Mouse (Mus musculus) midbrain, embryonic 12.5 days (tissue): Measurements from ENCODE around the gene Izumo1r. TPM values are rescaled to one million over a fixed set of nuclear protein-coding genes. Genes with fewer than 3 reads are reported as not detected.
"Not testable (repeated sequence)": the region's sequence is repeated elsewhere in the genome, so short reads cannot be mapped to it uniquely, and the experiment has no call there.

ENCODE experiments used
- ATAC-seq: fragments of 200-750 bp; cut with Nextera tagmentation; 2 replicates; pipeline ENCODE4 v1.8.0; 2017; ENCODE audit warnings: low read depth, moderate TSS enrichment, moderate library complexity; ENCODE audit not compliant: low FRiP score
- H3K27ac ChIP-seq: fragments of 300-500 bp; sonication (generic); replicated peaks from 2 replicates; pipeline ENCODE4 v1.5.1; 2016; ENCODE audit warnings: mild to moderate bottlenecking
- H3K27me3 ChIP-seq: fragments of 300-500 bp; sonication (generic); 2 replicates; pipeline ENCODE4 v1.6.1; 2016; ENCODE audit warnings: mild to moderate bottlenecking
- H3K36me3 ChIP-seq: fragments of 300-500 bp; sonication (generic); 2 replicates; pipeline ENCODE4 v1.6.1; 2016
- H3K4me1 ChIP-seq: fragments of 300-500 bp; sonication (generic); 2 replicates; pipeline ENCODE4 v1.6.1; 2016
- H3K4me2 ChIP-seq: fragments of 300-500 bp; sonication (generic); replicated peaks from 2 replicates; pipeline ENCODE4 v1.6.1; 2016; ENCODE audit warnings: mild to moderate bottlenecking, moderate library complexity
- H3K4me3 ChIP-seq: fragments of 300-500 bp; sonication (generic); 2 replicates; pipeline ENCODE4 v1.5.1; 2016; ENCODE audit warnings: mild to moderate bottlenecking
- H3K9ac ChIP-seq: fragments of 300-500 bp; sonication (generic); replicated peaks from 2 replicates; pipeline ENCODE4 v1.6.1; 2016; ENCODE audit warnings: mild to moderate bottlenecking, moderate library complexity
- H3K9me3 ChIP-seq: fragments of 300-500 bp; sonication (generic); 2 replicates; pipeline ENCODE4 v1.6.1; 2016; ENCODE audit warnings: mild to moderate bottlenecking
- WGBS: fragments of 180-500 bp; shearing (Covaris S2); methylation state at CpG from one replicate; pipeline ENCODE4 v1.1.7; 2016; 5-methylcytosine and 5-hydroxymethylcytosine counted together
- polyA plus RNA-seq: library from polyadenylated mRNA; unstranded; fragments of >200 nt; fragmentation: Nextera tagmentation; extraction: Ambion mirVana; gene quantifications from 2 replicates; pipeline ENCODE4 v1.2.1, GENCODE M21; 2016

Izumo1r gene
- polyA plus RNA-seq, 1 experiment from 2014 or later, result not detected

GRCm38 (mm10) chr9:14884641-14885040 lies 19.1 kb downstream of the Izumo1r start:
- no peaks in the 10 kb centered on the region for H3K36me3 ChIP-seq
- H3K4me1 ChIP-seq, result no peaks in the 10 kb centered on the region
- ATAC-seq, result no peak
- no peaks in the 10 kb centered on the region for H3K9me3 ChIP-seq
- no peak overlapping the region for H3K4me2 ChIP-seq
- no peaks in the 10 kb centered on the region for H3K27me3 ChIP-seq
- no peak overlapping the region for H3K27ac ChIP-seq
- H3K4me3 ChIP-seq, result no peak overlapping the region
- H3K9ac ChIP-seq, result no peak overlapping the region
- 85% methylated on average over 4 of the region's 4 CpGs for WGBS

DNA sequence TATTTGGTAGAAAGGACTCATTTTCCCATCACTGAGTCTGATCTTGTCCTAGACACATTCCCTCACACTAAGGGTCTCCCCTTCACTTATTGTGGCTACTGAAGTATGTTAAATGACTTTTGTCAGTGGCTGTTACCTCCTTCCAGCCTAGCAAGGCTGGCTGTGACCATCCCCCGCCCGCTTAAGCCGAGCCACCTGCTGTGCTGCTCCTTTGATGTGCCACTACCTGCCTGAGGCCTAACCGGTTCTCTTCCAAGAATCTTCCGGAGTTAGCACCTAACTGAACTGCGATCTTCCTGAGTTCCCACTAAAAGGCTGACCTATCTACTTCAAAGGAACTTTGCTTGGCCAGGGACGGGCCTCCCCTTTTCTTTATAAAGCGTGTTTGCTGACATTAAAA lies 27.2 kb downstream of the Izumo1r start:
- 21% methylated on average over 8 of the region's 8 CpGs for WGBS
- not testable (repeated sequence) for H3K4me2 ChIP-seq, H3K9ac ChIP-seq, H3K27me3 ChIP-seq, ATAC-seq, H3K9me3 ChIP-seq, H3K36me3 ChIP-seq, H3K4me3 ChIP-seq, H3K27ac ChIP-seq
- H3K4me1 ChIP-seq, result peaks cover 13% of the 10 kb centered on the region

- Histone ChIP-seq H3K27ac (no peak overlapping the region), H3K9ac (no peak overlapping the region), H3K4me1 (peaks cover 13% of the 10 kb centered on the region), H3K36me3 (no peaks in the 10 kb centered on the region), H3K27me3 (no peaks in the 10 kb centered on the region), H3K4me3 (no peak overlapping the region), H3K9me3 (no peaks in the 10 kb centered on the region), H3K4me2 (no peak overlapping the region)
- no peak for ATAC-seq
- 72% methylated on average over 5 of the region's 5 CpGs for WGBS
Observed at GRCm38 (mm10) chr9:14875743-14876507, 27.8 kb downstream of the Izumo1r start.

DNA sequence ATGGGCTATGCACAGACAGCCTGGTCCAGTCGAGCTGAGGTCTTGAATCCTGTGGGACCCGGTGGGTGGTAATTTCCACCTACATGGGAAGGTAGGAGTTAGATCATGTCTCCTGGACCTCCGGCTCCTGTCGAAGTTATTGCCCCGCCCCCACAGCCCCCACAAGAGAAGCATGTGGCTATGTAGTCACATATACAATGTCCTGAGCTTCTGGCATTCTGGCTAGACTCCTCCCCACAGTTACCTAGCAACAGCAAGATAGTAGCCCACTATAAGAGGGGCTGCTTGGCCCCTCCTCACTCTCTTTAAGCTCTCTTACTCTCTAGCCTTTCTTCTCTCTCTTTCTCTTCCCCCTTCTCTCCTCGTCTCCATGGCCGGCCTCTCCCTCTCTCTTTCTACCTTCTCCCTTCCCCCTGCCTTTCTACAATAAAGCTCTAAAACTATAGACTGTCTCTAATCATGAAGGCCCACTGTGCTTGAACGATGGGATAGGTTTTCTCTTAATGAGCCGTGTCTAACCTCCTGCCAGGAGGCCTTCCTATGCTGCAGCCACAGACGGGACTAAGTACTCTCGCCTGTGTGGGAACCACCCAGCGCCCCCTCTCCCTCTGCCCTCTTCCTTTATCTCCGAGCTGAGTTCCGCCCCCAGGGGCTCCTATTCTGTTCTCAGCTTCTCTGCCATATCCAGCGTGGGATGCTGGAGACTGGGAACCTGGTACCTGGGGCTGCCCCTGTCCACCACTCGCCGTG lies 31.4 kb downstream of the Izumo1r start:
- H3K4me2 ChIP-seq, result peak overlapping the region; percentile 14
- H3K27ac ChIP-seq, result peak overlapping the region; percentile 50
- H3K27me3 ChIP-seq, result no peaks in the 10 kb centered on the region
- 26% methylated on average over 17 of the region's 17 CpGs for WGBS
- H3K9me3 ChIP-seq, result no peaks in the 10 kb centered on the region
- H3K4me3 ChIP-seq, result no peak overlapping the region
- peak; percentile 90 for ATAC-seq
- H3K4me1 ChIP-seq, result peaks cover 13% of the 10 kb centered on the region
- H3K9ac ChIP-seq, result no peak overlapping the region
- H3K36me3 ChIP-seq, result no peaks in the 10 kb centered on the region

GRCm38 (mm10) chr9:14871536-14871935 lies 32.2 kb downstream of the Izumo1r start:
- ATAC-seq, result no peak
- 62% methylated on average over 3 of the region's 3 CpGs for WGBS
- no peaks in the 10 kb centered on the region for H3K9me3 ChIP-seq
- no peak overlapping the region for H3K9ac ChIP-seq
- peaks cover 13% of the 10 kb centered on the region for H3K4me1 ChIP-seq
- H3K4me2 ChIP-seq, result no peak overlapping the region
- no peaks in the 10 kb centered on the region for H3K27me3 ChIP-seq
- 0 out of 2 replicates have a peak overlapping the region, but pooled peaks have one; percentile 50 for H3K27ac ChIP-seq
- H3K4me3 ChIP-seq, result no peak overlapping the region
- no peaks in the 10 kb centered on the region for H3K36me3 ChIP-seq

DNA sequence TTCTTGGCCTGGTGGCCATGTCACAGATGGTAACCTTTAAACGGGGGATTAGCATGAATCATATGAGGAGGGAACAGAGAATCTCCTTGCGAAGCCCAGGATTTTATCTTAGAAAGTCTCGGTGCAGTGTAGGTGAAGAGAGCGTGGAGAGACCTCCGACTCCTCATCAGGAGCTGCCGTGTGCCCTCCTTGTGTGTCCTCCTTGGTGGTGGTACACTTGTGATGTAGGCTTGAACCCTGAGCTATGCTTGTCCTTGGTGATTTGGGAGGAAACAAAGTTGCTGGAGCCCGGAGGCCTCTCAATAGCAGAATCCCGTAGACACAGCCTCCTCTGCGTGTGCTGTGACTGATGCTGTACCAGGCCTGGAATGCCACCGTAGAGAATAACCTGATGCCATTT lies 32.9 kb downstream of the Izumo1r start:
- H3K27ac ChIP-seq, result no peak overlapping the region
- ATAC-seq, result no peak
- H3K4me2 ChIP-seq, result no peak overlapping the region
- no peaks in the 10 kb centered on the region for H3K27me3 ChIP-seq
- no peaks in the 10 kb centered on the region for H3K36me3 ChIP-seq
- H3K9ac ChIP-seq, result no peak overlapping the region
- no peak overlapping the region for H3K4me3 ChIP-seq
- H3K4me1 ChIP-seq, result peaks cover 13% of the 10 kb centered on the region
- WGBS, result 92% methylated on average over 10 of the region's 10 CpGs
- H3K9me3 ChIP-seq, result no peaks in the 10 kb centered on the region

GRCm38 (mm10) chr9:14870377-14870776 lies 33.4 kb downstream of the Izumo1r start:
- no peak for ATAC-seq
- H3K4me2 ChIP-seq, result no peak overlapping the region
- 88% methylated on average over 2 of the region's 2 CpGs for WGBS
- no peaks in the 10 kb centered on the region for H3K36me3 ChIP-seq
- H3K27ac ChIP-seq, result no peak overlapping the region
- peaks cover 13% of the 10 kb centered on the region for H3K4me1 ChIP-seq
- H3K9me3 ChIP-seq, result no peaks in the 10 kb centered on the region
- no peak overlapping the region for H3K9ac ChIP-seq
- no peak overlapping the region for H3K4me3 ChIP-seq
- no peaks in the 10 kb centered on the region for H3K27me3 ChIP-seq

DNA sequence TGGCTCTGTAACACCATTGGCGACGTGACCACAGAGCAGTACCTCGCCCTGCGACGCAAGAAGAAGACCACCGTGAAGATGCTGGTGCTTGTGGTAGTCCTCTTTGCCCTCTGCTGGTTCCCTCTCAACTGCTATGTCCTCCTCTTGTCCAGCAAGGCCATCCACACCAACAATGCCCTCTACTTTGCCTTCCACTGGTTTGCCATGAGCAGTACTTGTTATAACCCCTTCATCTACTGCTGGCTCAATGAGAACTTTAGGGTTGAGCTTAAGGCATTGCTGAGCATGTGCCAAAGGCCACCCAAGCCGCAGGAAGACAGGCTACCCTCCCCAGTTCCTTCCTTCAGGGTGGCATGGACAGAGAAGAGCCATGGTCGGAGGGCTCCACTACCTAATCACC lies 35.4 kb downstream of the Izumo1r start:
- peaks cover 4% of the 10 kb centered on the region; the same call in 1 of the 2 replicates for H3K27me3 ChIP-seq
- H3K9ac ChIP-seq, result no peak overlapping the region
- H3K9me3 ChIP-seq, result no peaks in the 10 kb centered on the region
- no peak overlapping the region for H3K27ac ChIP-seq
- H3K4me1 ChIP-seq, result peaks cover 13% of the 10 kb centered on the region
- no peaks in the 10 kb centered on the region for H3K36me3 ChIP-seq
- WGBS, result 94% methylated on average over 8 of the region's 8 CpGs
- ATAC-seq, result no peak
- no peak overlapping the region for H3K4me3 ChIP-seq
- H3K4me2 ChIP-seq, result no peak overlapping the region

- peak; percentile 50 for ATAC-seq
- no peak overlapping the region for H3K4me3 ChIP-seq
Observed at GRCm38 (mm10) chr9:14866957-14867356, 36.8 kb downstream of the Izumo1r start.

DNA sequence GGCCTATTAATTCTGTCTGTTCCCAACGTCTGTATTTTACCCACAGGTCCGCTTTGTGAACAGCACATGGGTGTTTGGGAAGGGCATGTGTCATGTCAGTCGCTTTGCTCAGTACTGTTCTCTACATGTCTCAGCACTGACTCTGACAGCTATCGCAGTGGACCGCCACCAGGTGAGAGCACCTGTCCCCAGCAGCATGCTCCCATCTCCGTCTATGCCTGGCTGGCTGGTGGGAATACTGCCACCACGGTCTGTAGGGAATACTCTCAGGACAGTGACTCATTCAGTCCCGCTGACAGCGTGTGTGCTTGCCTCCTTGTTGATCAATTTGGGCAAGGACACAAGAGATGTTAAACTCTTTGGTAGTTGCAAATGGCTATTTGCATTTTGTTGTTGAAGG lies 39.0 kb downstream of the Izumo1r start:
- no peak for ATAC-seq
- Histone ChIP-seq H3K4me1 (peaks cover 8% of the 10 kb centered on the region), H3K4me2 (no peak overlapping the region), H3K4me3 (no peak overlapping the region), H3K9ac (no peak overlapping the region), H3K9me3 (no peaks in the 10 kb centered on the region), H3K36me3 (no peaks in the 10 kb centered on the region), H3K27ac (no peak overlapping the region), H3K27me3 (peaks cover 32% of the 10 kb centered on the region)
- 87% methylated on average over 9 of the region's 9 CpGs for whole genome bisulfite sequencing

More at GRCm38 (mm10) chr9:14866957-14867356, 36.8 kb downstream of the Izumo1r start:
- H3K4me1 ChIP-seq, result peaks cover 5% of the 10 kb centered on the region
- WGBS, result 35% methylated on average over 7 of the region's 7 CpGs
- H3K27ac ChIP-seq, result no peak overlapping the region
- H3K9me3 ChIP-seq, result no peaks in the 10 kb centered on the region
- no peak overlapping the region for H3K4me2 ChIP-seq
- no peaks in the 10 kb centered on the region for H3K36me3 ChIP-seq
- H3K27me3 ChIP-seq, result peaks cover 11% of the 10 kb centered on the region
- no peak overlapping the region for H3K9ac ChIP-seq

DNA sequence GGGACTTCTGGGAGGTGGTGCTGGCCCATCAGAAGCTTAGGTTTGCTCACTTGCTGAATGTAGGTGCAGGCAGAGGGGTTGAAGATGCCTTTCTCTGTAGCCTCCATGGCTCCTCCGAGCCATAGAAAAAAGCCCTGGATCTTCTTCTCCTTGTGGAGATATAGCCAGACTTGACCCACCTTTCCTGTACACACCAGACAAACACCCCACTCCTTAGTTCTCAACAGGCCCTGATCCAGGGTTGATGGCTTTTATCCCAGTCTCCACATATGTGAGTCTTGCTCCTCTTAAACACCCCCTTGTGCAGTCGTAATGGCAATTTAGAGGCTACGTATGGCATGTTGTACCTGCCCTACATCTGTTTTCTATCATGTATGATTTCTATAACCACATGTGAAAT lies 40.6 kb downstream of the Izumo1r start:
- no peak overlapping the region for H3K4me2 ChIP-seq
- H3K9me3 ChIP-seq, result no peaks in the 10 kb centered on the region
- WGBS, result 93% methylated on average over 3 of the region's 3 CpGs
- H3K4me3 ChIP-seq, result no peak overlapping the region
- peaks cover 48% of the 10 kb centered on the region for H3K27me3 ChIP-seq
- peaks cover 10% of the 10 kb centered on the region for H3K4me1 ChIP-seq
- H3K9ac ChIP-seq, result no peak overlapping the region
- H3K27ac ChIP-seq, result no peak overlapping the region
- H3K36me3 ChIP-seq, result no peaks in the 10 kb centered on the region
- ATAC-seq, result no peak

DNA sequence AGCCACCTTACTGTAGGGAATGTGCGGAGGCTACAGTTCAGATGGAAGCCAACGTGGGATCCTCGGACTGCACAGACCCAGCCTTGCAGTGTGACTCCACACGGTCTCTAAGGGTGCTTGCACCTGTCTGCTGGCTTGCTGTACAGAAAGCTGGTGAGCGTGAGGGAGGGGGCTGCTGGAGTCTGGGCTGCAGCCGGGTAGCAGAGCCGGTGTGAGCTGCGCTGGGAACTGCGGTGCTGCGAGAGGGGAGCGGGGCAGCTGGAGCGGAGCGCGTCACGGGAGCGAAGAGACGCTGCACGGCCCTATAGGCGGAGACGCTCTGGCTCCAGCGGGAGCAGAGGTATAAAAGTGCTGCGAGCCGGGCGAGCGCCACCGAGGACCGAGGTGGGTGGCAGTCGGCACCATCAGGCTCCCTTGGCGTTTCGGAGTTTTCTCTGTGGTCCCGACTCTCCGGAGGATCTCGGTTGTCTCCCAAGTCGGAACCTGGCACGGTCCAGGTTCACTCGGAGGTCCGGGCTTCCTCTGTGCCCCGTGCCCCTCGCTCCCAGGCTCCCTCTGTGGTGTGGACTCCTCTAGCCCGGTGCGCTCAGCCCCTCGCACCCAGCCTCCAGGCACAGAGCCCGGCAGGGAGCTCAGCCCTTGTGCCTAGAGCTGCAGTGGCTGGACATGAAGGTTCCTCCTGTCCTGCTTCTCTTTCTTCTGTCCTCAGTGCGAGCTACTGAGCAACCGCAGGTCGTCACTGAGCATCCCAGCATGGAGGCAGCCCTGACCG lies 43.7 kb downstream of the Izumo1r start, which contains the start of gene Gpr83:
TSS of gene Gpr83 (plus strand) at position 343 of the 772 bp plus-strand sequence.
- Histone ChIP-seq H3K9me3 (no peaks in the 10 kb centered on the region), H3K36me3 (no peaks in the 10 kb centered on the region), H3K4me3 (peak within 1 kb of the TSS; percentile 52), H3K27ac (no peak within 1 kb of the TSS), H3K4me2 (peak within 1 kb of the TSS; percentile 96), H3K27me3 (peaks cover 48% of the 10 kb centered on the region), H3K4me1 (peaks cover 10% of the 10 kb centered on the region), H3K9ac (peak within 1 kb of the TSS; percentile 58)
- peak; percentile 93 for ATAC-seq
- 2% methylated on average over 46 of the region's 47 CpGs for WGBS
